Mouse (Mus musculus): ENCODE results near the gene Rragd. TPM values are rescaled to one million over a fixed set of nuclear protein-coding genes. Genes with fewer than 3 reads are reported as not detected.
A peak's percentile ranks its signal among the peaks of the same experiment; 100 is the strongest.
"Not testable (repeated sequence)": the region's sequence is repeated elsewhere in the genome, so short reads cannot be mapped to it uniquely, and the experiment has no call there.

Gene Rragd
- polyA plus RNA-seq, 1 experiment from 2014 or later = 24.8 TPM

- not testable (repeated sequence) for H3K4me1 ChIP-seq (replicated peaks); H3K27ac ChIP-seq; H3K27me3 ChIP-seq (ENCODE audit: insufficient read depth, poor library complexity, severe bottlenecking); DNase-seq (ENCODE audit: low spot score); H3K4me3 ChIP-seq; H3K36me3 ChIP-seq; H3K9me3 ChIP-seq
- WGBS = 91% methylated on average over 19 of the region's 19 CpGs
Observed at GRCm38 (mm10) chr4:32964619-32965018, 18.2 kb upstream of the Rragd start.

GRCm38 (mm10) chr4:32977331-32977730 lies 5.5 kb upstream of the Rragd start:
- H3K27ac ChIP-seq = no peak overlapping the region
- peaks cover 14% of the 10 kb centered on the region for H3K27me3 ChIP-seq (ENCODE audit: insufficient read depth, poor library complexity, severe bottlenecking)
- DNase-seq (ENCODE audit: low spot score) = no peak
- 89% methylated on average over 4 of the region's 4 CpGs for WGBS
- H3K36me3 ChIP-seq = no peaks in the 10 kb centered on the region
- no peak overlapping the region for H3K4me3 ChIP-seq
- H3K9me3 ChIP-seq = peaks cover 23% of the 10 kb centered on the region
- peaks cover 14% of the 10 kb centered on the region for H3K4me1 ChIP-seq (replicated peaks)

- Histone ChIP-seq H3K27ac (no peak overlapping the region), H3K9me3 (peaks cover 3% of the 10 kb centered on the region; the same call in 1 of the 2 replicates), H3K4me3 (no peak overlapping the region), H3K4me1 (replicated peaks) (peaks cover 35% of the 10 kb centered on the region), H3K36me3 (no peaks in the 10 kb centered on the region), H3K27me3 (ENCODE audit: insufficient read depth, poor library complexity, severe bottlenecking) (peaks cover 14% of the 10 kb centered on the region)
- no peak for DNase-seq (ENCODE audit: low spot score)
- WGBS = 65% methylated on average over 3 of the region's 3 CpGs
Observed at GRCm38 (mm10) chr4:32980061-32980460, 2.8 kb upstream of the Rragd start.

DNA sequence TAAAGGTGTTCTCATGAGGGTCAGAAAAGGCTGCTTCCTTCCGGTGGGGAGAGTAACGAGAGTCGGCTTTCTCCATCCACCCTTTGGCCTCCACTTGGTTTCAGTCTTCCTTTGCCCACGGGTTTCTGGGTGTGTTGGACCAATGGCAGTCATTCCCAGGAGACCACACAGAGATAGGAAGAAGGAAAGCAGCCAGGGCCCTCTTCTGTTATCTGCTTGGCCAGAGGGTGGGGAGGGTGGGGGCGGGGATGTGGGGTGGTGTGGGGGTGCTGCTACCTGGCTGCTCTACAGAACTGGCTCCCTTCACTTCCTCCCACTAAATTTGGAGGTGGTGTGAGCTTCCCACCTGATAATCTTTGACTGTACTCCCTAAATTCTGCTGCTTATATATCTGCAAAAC lies 1.2 kb upstream of the Rragd start:
- no peaks in the 10 kb centered on the region for H3K36me3 ChIP-seq
- peak overlapping the region; percentile 99 for H3K27ac ChIP-seq
- H3K4me1 ChIP-seq (replicated peaks) = peaks cover 51% of the 10 kb centered on the region
- no peak for DNase-seq (ENCODE audit: low spot score)
- peak overlapping the region; percentile 91 for H3K4me3 ChIP-seq
- no peaks in the 10 kb centered on the region for H3K9me3 ChIP-seq
- peaks cover 14% of the 10 kb centered on the region for H3K27me3 ChIP-seq (ENCODE audit: insufficient read depth, poor library complexity, severe bottlenecking)
- 34% methylated on average over 5 of the region's 5 CpGs for WGBS

DNA sequence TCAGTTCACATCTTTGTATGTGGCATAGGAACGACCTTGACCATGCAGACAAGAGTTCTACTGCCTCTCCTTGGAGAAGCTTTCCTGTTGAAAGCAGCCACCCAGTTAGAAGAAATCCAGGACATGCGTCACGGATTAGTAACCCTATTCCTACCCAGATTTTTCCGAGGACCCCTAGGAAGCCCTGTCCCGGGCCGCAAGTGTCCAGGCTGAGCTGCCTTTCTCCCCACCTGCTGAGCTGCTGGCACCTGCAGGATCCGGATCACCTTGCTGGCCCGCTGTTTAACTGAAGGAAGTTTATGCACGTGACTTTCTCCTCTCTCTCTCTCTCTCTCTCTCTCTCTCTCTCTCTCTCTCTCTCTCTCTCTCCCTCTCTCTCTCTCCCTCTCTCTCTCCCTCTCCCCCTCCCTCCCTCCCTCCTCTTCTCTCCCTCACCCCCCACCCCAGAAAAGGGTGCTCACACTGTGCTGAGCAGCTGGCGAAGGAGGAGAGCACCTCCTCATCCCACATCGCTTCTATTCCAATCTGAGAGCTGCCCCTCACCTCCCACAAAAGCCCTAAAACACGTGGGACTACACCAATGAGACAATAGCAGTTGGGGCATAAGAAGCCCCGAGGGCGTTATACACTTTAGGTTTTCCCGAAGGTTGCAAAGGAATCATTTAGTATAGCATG lies 659 bp upstream of the Rragd start:
- Histone ChIP-seq H3K9me3 (no peaks in the 10 kb centered on the region), H3K4me1 (replicated peaks) (peaks cover 51% of the 10 kb centered on the region), H3K4me3 (peak overlapping the region; percentile 91), H3K27me3 (ENCODE audit: insufficient read depth, poor library complexity, severe bottlenecking) (peaks cover 14% of the 10 kb centered on the region), H3K27ac (peak overlapping the region; percentile 99), H3K36me3 (no peaks in the 10 kb centered on the region)
- WGBS = 2% methylated on average over 15 of the region's 15 CpGs
- peak; percentile 33 for DNase-seq (ENCODE audit: low spot score)

DNA sequence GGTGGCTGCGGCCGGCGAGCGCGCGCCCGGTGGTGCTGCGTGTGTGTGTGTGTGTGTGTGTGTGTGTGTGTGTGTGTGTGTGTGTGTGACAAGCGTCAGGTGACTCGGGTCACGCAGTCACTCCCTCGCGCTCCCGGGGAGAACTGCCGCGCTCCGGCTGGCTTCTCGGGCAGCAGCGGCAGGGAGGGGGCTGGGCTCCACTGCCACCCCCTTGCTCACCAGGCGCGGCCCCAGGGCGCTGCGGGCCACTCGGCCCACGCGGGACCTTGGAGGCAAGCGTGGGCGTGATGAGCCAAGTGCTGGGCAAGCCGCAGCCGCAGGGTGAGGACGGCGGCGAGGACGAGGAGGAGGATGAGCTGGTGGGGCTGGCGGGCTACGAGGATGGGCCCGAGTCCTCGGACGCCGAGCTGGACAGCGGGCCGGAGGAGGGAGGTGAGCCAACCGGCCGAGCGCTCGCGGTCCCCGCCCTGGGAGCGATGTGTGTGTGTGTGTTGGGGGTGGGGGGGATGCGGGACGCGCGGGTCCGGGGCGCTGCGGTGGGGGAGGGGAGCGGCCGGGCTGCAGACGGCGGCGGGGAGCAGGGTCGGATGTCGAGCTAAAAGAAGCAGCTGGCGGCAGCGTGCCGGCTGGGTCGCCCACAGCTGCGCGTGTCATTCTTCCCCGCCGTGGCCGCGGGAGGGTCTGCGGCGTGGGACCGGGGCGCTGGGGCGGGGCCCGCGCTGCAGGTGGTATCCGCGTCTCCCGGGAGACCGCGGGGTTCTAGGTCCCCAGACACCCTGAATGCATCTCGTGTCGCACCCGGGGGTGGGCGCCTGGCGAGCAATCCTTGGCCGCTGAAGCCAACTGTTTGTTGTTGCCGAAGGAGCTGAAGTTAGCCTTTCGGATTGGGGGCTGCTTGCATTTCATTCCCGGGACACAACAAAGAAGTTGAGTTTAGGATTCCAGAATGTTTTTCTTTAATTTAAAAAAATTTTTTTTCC lies 629 bp downstream of the Rragd start:
- Histone ChIP-seq H3K27me3 (ENCODE audit: insufficient read depth, poor library complexity, severe bottlenecking) (peaks cover 14% of the 10 kb centered on the region), H3K9me3 (no peaks in the 10 kb centered on the region), H3K4me1 (replicated peaks) (peaks cover 51% of the 10 kb centered on the region), H3K27ac (peak overlapping the region; percentile 99), H3K36me3 (no peaks in the 10 kb centered on the region), H3K4me3 (peak overlapping the region; percentile 91)
- WGBS = under 1% methylated on average over 93 of the region's 94 CpGs
- peak; percentile 77 for DNase-seq (ENCODE audit: low spot score)

DNA sequence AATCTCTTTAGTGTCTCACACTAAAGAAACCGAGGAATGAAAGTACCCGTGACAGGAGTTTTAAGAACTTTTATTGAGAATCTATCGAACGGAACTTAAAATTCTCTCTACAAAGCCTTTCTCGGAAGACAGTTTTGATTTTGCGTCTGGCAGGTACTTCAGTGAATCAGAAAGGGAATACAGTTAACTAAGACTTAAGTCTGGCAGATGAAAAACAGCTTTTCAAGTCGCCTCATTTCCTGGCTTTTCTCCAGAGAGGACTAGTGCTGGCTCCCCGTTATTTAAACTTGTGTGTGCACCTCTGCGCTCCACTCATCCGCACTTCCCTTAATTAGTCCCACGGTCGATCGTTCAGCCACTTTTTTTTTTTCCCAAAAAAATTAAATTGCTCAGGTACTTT lies 1.4 kb downstream of the Rragd start:
- peaks cover 14% of the 10 kb centered on the region for H3K27me3 ChIP-seq (ENCODE audit: insufficient read depth, poor library complexity, severe bottlenecking)
- peak overlapping the region; percentile 99 for H3K27ac ChIP-seq
- H3K4me1 ChIP-seq (replicated peaks) = peaks cover 51% of the 10 kb centered on the region
- no peaks in the 10 kb centered on the region for H3K9me3 ChIP-seq
- DNase-seq (ENCODE audit: low spot score) = peak; percentile 29
- peak overlapping the region; percentile 91 for H3K4me3 ChIP-seq
- no peaks in the 10 kb centered on the region for H3K36me3 ChIP-seq
- WGBS = under 1% methylated on average over 13 of the region's 13 CpGs

DNA sequence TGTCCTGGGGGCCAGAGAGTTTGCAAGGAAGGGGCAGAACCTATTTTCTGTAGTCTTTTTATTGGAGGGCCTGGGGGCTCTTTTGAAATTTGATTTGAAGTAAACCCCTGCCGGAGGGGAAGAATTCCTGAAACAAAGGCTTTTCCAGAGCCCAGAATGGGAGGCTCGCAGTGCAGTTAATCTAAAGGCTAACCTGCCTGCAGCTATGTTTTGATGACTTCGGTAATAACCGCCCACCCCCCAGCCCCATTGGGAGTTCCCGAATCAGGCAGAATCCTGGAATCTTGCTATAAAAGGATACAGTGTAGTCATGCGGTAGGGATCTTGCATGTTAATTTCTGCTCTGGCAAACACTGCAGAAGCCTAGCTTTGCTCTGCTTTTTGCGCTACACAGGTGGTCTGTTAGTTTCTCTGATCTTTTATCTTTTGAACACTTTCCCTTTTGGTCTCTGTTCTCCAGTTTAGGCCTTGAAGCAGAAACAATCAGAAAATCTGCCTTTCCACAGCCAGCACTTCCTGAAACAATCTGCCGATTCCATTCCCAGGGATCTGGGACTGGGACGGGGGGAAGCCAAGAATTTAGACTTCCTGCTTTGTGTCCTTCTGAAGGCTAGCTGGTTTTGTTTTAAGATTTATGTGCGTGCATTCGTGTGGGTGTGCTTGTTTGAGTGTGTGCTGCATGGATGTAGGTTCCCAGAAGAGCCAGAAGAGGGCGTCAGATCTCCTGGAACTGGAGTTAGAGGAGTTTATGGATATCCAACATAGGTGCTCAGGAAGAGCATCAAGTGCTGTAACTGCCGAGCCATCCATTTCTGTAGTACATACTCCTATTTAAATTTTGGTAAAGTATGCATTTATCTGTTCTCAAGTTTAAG lies 2.2 kb downstream of the Rragd start:
- H3K9me3 ChIP-seq = no peaks in the 10 kb centered on the region
- H3K4me3 ChIP-seq = peak overlapping the region; percentile 91
- H3K4me1 ChIP-seq (replicated peaks) = peaks cover 51% of the 10 kb centered on the region
- peak overlapping the region; percentile 99 for H3K27ac ChIP-seq
- H3K27me3 ChIP-seq (ENCODE audit: insufficient read depth, poor library complexity, severe bottlenecking) = peaks cover 14% of the 10 kb centered on the region
- WGBS = 8% methylated on average over 13 of the region's 13 CpGs
- no peaks in the 10 kb centered on the region for H3K36me3 ChIP-seq
- peak; percentile 34 for DNase-seq (ENCODE audit: low spot score)

GRCm38 (mm10) chr4:32985684-32986083 lies 2.8 kb downstream of the Rragd start:
- Histone ChIP-seq H3K27me3 (ENCODE audit: insufficient read depth, poor library complexity, severe bottlenecking) (peaks cover 14% of the 10 kb centered on the region), H3K36me3 (no peaks in the 10 kb centered on the region), H3K4me3 (peak overlapping the region; percentile 91), H3K27ac (peak overlapping the region; percentile 60; the same call in 1 of the 2 replicates), H3K9me3 (no peaks in the 10 kb centered on the region), H3K4me1 (replicated peaks) (peaks cover 51% of the 10 kb centered on the region)
- 7% methylated on average over 3 of the region's 3 CpGs for WGBS
- DNase-seq (ENCODE audit: low spot score) = peak; percentile 22

- Histone ChIP-seq H3K9me3 (no peaks in the 10 kb centered on the region), H3K4me1 (replicated peaks) (peaks cover 40% of the 10 kb centered on the region)
- 68% methylated on average over 3 of the region's 3 CpGs for WGBS
Observed at GRCm38 (mm10) chr4:32987006-32987405, 4.2 kb downstream of the Rragd start.

GRCm38 (mm10) chr4:32989346-32989745 lies 6.5 kb downstream of the Rragd start:
- H3K9me3 ChIP-seq = no peaks in the 10 kb centered on the region
- peaks cover 23% of the 10 kb centered on the region for H3K4me1 ChIP-seq (replicated peaks)
- no peak overlapping the region for H3K4me3 ChIP-seq
- no peaks in the 10 kb centered on the region for H3K27me3 ChIP-seq (ENCODE audit: insufficient read depth, poor library complexity, severe bottlenecking)
- 92% methylated on average over 2 of the region's 2 CpGs for WGBS
- no peak for DNase-seq (ENCODE audit: low spot score)
- H3K36me3 ChIP-seq = 0 out of 2 replicates have a peak, but pooled peaks cover 5% of the 10 kb centered on the region
- H3K27ac ChIP-seq = no peak overlapping the region

More at GRCm38 (mm10) chr4:32987006-32987405, 4.2 kb downstream of the Rragd start:
- H3K36me3 ChIP-seq = no peaks in the 10 kb centered on the region
- no peak overlapping the region for H3K27ac ChIP-seq
- DNase-seq (ENCODE audit: low spot score) = no peak
- H3K27me3 ChIP-seq (ENCODE audit: insufficient read depth, poor library complexity, severe bottlenecking) = peaks cover 2% of the 10 kb centered on the region
- H3K4me3 ChIP-seq = no peak overlapping the region

- Histone ChIP-seq H3K36me3 (peaks cover 24% of the 10 kb centered on the region), H3K4me1 (replicated peaks) (no peaks in the 10 kb centered on the region), H3K9me3 (no peaks in the 10 kb centered on the region), H3K4me3 (no peak overlapping the region), H3K27me3 (ENCODE audit: insufficient read depth, poor library complexity, severe bottlenecking) (no peaks in the 10 kb centered on the region), H3K27ac (no peak overlapping the region)
- 68% methylated on average over 3 of the region's 3 CpGs for WGBS
- DNase-seq (ENCODE audit: low spot score) = no peak
Observed at GRCm38 (mm10) chr4:32994168-32994567, 11.3 kb downstream of the Rragd start.

All from hindbrain, embryonic 10.5 days (tissue).